Mouse (Mus musculus): Measurements from ENCODE around the gene Itsn2.
"Not testable (repeated sequence)": the region's sequence is repeated elsewhere in the genome, so short reads cannot be mapped to it uniquely, and the experiment has no call there.

The Itsn2 gene

GRCm38 (mm10) chr12:4598666-4599428, 6.4 kb downstream of the Itsn2 start:
- no peak for DNase-seq

GRCm38 (mm10) chr12:4599713-4600112, 7.3 kb downstream of the Itsn2 start:
- no peak for DNase-seq

GRCm38 (mm10) chr12:4606625-4607024, 14.2 kb downstream of the Itsn2 start:
- no peak for DNase-seq

GRCm38 (mm10) chr12:4614722-4615121, 22.3 kb downstream of the Itsn2 start:
- no peak for DNase-seq

GRCm38 (mm10) chr12:4624201-4624600, 31.8 kb downstream of the Itsn2 start:
- DNase-seq: no peak

GRCm38 (mm10) chr12:4632957-4633356, 40.5 kb downstream of the Itsn2 start:
- no peak for DNase-seq

- DNase-seq: no peak
These were observed 46.0 kb downstream of the Itsn2 start for GRCm38 (mm10) chr12:4638438-4638837.

GRCm38 (mm10) chr12:4640737-4641136, 48.3 kb downstream of the Itsn2 start:
- DNase-seq: no peak

- DNase-seq: no peak
These were observed 64.4 kb downstream of the Itsn2 start for GRCm38 (mm10) chr12:4656813-4657212.

GRCm38 (mm10) chr12:4664929-4665674, 72.7 kb downstream of the Itsn2 start:
- DNase-seq: no peak

- no peak for DNase-seq
These were observed 73.2 kb downstream of the Itsn2 start for GRCm38 (mm10) chr12:4665675-4666037.

- DNase-seq: no peak
These were observed 83.9 kb downstream of the Itsn2 start for GRCm38 (mm10) chr12:4676336-4676735.

- no peak for DNase-seq
These were observed 87.5 kb downstream of the Itsn2 start for GRCm38 (mm10) chr12:4679971-4680370.

- no peak for DNase-seq
These were observed 93.0 kb downstream of the Itsn2 start for GRCm38 (mm10) chr12:4685441-4685840.

GRCm38 (mm10) chr12:4688386-4688785, 95.9 kb downstream of the Itsn2 start:
- no peak for DNase-seq

GRCm38 (mm10) chr12:4689341-4689740, 96.9 kb downstream of the Itsn2 start:
- DNase-seq: no peak

- DNase-seq: no peak
These were observed 98.8 kb downstream of the Itsn2 start for GRCm38 (mm10) chr12:4691193-4691592.

- DNase-seq: no peak
These were observed 102.1 kb downstream of the Itsn2 start for GRCm38 (mm10) chr12:4694534-4694933.

- not testable (repeated sequence) for DNase-seq
These were observed 113.2 kb downstream of the Itsn2 start for GRCm38 (mm10) chr12:4705626-4706025.

GRCm38 (mm10) chr12:4706175-4706574, 113.7 kb downstream of the Itsn2 start:
- no peak for DNase-seq

- no peak for DNase-seq
These were observed 114.5 kb downstream of the Itsn2 start for GRCm38 (mm10) chr12:4706901-4707300.

- DNase-seq: no peak
These were observed 115.1 kb downstream of the Itsn2 start for GRCm38 (mm10) chr12:4707488-4708017.

- DNase-seq: no peak
These were observed 115.9 kb downstream of the Itsn2 start for GRCm38 (mm10) chr12:4708296-4708695.
